Mouse (Mus musculus) right cerebral cortex, postnatal 10 days (tissue): ENCODE measurements around the gene Xrcc4.
A peak's percentile ranks its signal among the peaks of the same experiment; 100 is the strongest.

ENCODE experiments used
- DNase-seq, 2 experiments: peaks; one replicate each; pipeline ENCODE4 v3.0.0; 2021; ENCODE audit warnings: low spot score in 2 of 2

Xrcc4 gene

GRCm38 (mm10) chr13:89738776-89739695, 350.4 kb downstream of the Xrcc4 start:
- DNase-seq: peak; percentile 82 to 83

GRCm38 (mm10) chr13:89738275-89738674, 351.1 kb downstream of the Xrcc4 start:
- no peak for DNase-seq

GRCm38 (mm10) chr13:89735111-89735510, 354.3 kb downstream of the Xrcc4 start:
- no peak for DNase-seq

- no peak for DNase-seq
These were observed 362.9 kb downstream of the Xrcc4 start for GRCm38 (mm10) chr13:89726492-89726891.
